Mouse (Mus musculus) liver, embryonic 15.5 days (tissue): ENCODE data around the gene Adamts3. TPM values are rescaled to one million over a fixed set of nuclear protein-coding genes. Genes with fewer than 3 reads are reported as not detected.

Experiments
- ATAC-seq: fragments of 200-750 bp; cut with Nextera tagmentation; 2 replicates; pipeline ENCODE4 v1.8.0; 2017; ENCODE audit warnings: moderate number of reproducible peaks, mild to moderate bottlenecking, moderate library complexity; ENCODE audit not compliant: insufficient read depth
- H3K27ac ChIP-seq: fragments of 300-500 bp; sonication (generic); replicated peaks from 2 replicates; pipeline ENCODE4 v1.5.1; 2015; ENCODE audit warnings: mild to moderate bottlenecking, inconsistent platforms
- H3K27me3 ChIP-seq: fragments of 300-500 bp; sonication (generic); 2 replicates; pipeline ENCODE4 v1.6.1; 2015; ENCODE audit warnings: mild to moderate bottlenecking, inconsistent platforms
- H3K36me3 ChIP-seq: fragments of 300-500 bp; sonication (generic); replicated peaks from 2 replicates; pipeline ENCODE4 v1.6.1; 2015; ENCODE audit warnings: moderate library complexity, mild to moderate bottlenecking, inconsistent platforms
- H3K4me1 ChIP-seq: fragments of 300-500 bp; sonication (generic); replicated peaks from 2 replicates; pipeline ENCODE4 v1.6.1; 2015; ENCODE audit warnings: inconsistent platforms
- H3K4me2 ChIP-seq: fragments of 300-500 bp; sonication (generic); 2 replicates; pipeline ENCODE4 v1.6.1; 2015; ENCODE audit warnings: moderate library complexity, mild to moderate bottlenecking, inconsistent platforms
- H3K4me3 ChIP-seq: fragments of 300-500 bp; sonication (generic); replicated peaks from 2 replicates; pipeline ENCODE4 v1.5.1; 2015; ENCODE audit warnings: mild to moderate bottlenecking, inconsistent platforms
- H3K9ac ChIP-seq: fragments of 300-500 bp; sonication (generic); 2 replicates; pipeline ENCODE4 v1.6.1; 2015; ENCODE audit warnings: moderate library complexity, mild to moderate bottlenecking, inconsistent platforms
- H3K9me3 ChIP-seq: fragments of 300-500 bp; sonication (generic); replicated peaks from 2 replicates; pipeline ENCODE4 v1.6.1; 2016; ENCODE audit warnings: inconsistent platforms
- WGBS: fragments of 180-500 bp; shearing (Covaris S2); methylation state at CpG from one replicate; pipeline ENCODE4 v1.1.7; 2015; ENCODE audit warnings: mixed read lengths; ENCODE audit not compliant: insufficient replicate concordance; 5-methylcytosine and 5-hydroxymethylcytosine counted together
- polyA plus RNA-seq: library from polyadenylated mRNA; unstranded; fragments of >200 nt; fragmentation: Nextera tagmentation; extraction: Ambion mirVana; gene quantifications from 2 replicates; pipeline ENCODE4 v1.2.1, GENCODE M21; 2015

Gene Adamts3
- polyA plus RNA-seq, 1 experiment from 2014 or later, result 0.75 TPM

GRCm38 (mm10) chr5:89882091-89882734 lies 921 bp downstream of the Adamts3 start:
- Histone ChIP-seq H3K27ac (0 out of 2 replicates have a peak overlapping the region, but pooled peaks have one; percentile 14), H3K4me2 (peak overlapping the region; percentile 94), H3K36me3 (no peaks in the 10 kb centered on the region), H3K4me3 (peak overlapping the region; percentile 65), H3K27me3 (peaks cover 7% of the 10 kb centered on the region; the same call in 1 of the 2 replicates), H3K9ac (peak overlapping the region; percentile 56), H3K4me1 (peaks cover 22% of the 10 kb centered on the region), H3K9me3 (no peaks in the 10 kb centered on the region)
- ATAC-seq, result peak; percentile 65
- WGBS, result under 1% methylated on average over 35 of the region's 35 CpGs

- no peak overlapping the region for H3K9ac ChIP-seq
- WGBS, result 10% methylated on average over 4 of the region's 4 CpGs
- no peak for ATAC-seq
- H3K27ac ChIP-seq, result no peak overlapping the region
- no peaks in the 10 kb centered on the region for H3K36me3 ChIP-seq
- peaks cover 7% of the 10 kb centered on the region; the same call in 1 of the 2 replicates for H3K27me3 ChIP-seq
- H3K9me3 ChIP-seq, result no peaks in the 10 kb centered on the region
- H3K4me3 ChIP-seq, result no peak overlapping the region
- peaks cover 22% of the 10 kb centered on the region for H3K4me1 ChIP-seq
- H3K4me2 ChIP-seq, result peak overlapping the region; percentile 94
Observed at GRCm38 (mm10) chr5:89881425-89881824, 1.7 kb downstream of the Adamts3 start.

- Histone ChIP-seq H3K4me2 (no peak overlapping the region), H3K9ac (no peak overlapping the region), H3K27me3 (peaks cover 7% of the 10 kb centered on the region; the same call in 1 of the 2 replicates), H3K9me3 (no peaks in the 10 kb centered on the region), H3K27ac (no peak overlapping the region), H3K4me1 (peaks cover 19% of the 10 kb centered on the region), H3K4me3 (no peak overlapping the region), H3K36me3 (no peaks in the 10 kb centered on the region)
- WGBS, result 78% methylated on average over 11 of the region's 11 CpGs
- no peak for ATAC-seq
Observed at GRCm38 (mm10) chr5:89878866-89879392, 4.2 kb downstream of the Adamts3 start.

- Histone ChIP-seq H3K9ac (no peak overlapping the region), H3K4me2 (no peak overlapping the region), H3K9me3 (no peaks in the 10 kb centered on the region), H3K36me3 (no peaks in the 10 kb centered on the region), H3K4me1 (no peaks in the 10 kb centered on the region), H3K27ac (no peak overlapping the region), H3K4me3 (no peak overlapping the region), H3K27me3 (no peaks in the 10 kb centered on the region)
- no peak for ATAC-seq
- 33% methylated on average over 2 of the region's 2 CpGs for WGBS
Observed at GRCm38 (mm10) chr5:89872661-89873060, 10.5 kb downstream of the Adamts3 start.

- no peak for ATAC-seq
- no peaks in the 10 kb centered on the region for H3K4me1 ChIP-seq
- no peaks in the 10 kb centered on the region for H3K27me3 ChIP-seq
- H3K27ac ChIP-seq, result no peak overlapping the region
- no peaks in the 10 kb centered on the region for H3K9me3 ChIP-seq
- H3K9ac ChIP-seq, result no peak overlapping the region
- no peak overlapping the region for H3K4me3 ChIP-seq
- no peaks in the 10 kb centered on the region for H3K36me3 ChIP-seq
- 69% methylated on average over 4 of the region's 4 CpGs for WGBS
- no peak overlapping the region for H3K4me2 ChIP-seq
Observed at GRCm38 (mm10) chr5:89859603-89860002, 23.5 kb downstream of the Adamts3 start.

GRCm38 (mm10) chr5:89858837-89859236 lies 24.3 kb downstream of the Adamts3 start:
- Histone ChIP-seq H3K9ac (no peak overlapping the region), H3K36me3 (no peaks in the 10 kb centered on the region), H3K27me3 (no peaks in the 10 kb centered on the region), H3K4me1 (no peaks in the 10 kb centered on the region), H3K4me3 (no peak overlapping the region), H3K9me3 (no peaks in the 10 kb centered on the region), H3K4me2 (no peak overlapping the region), H3K27ac (no peak overlapping the region)
- no peak for ATAC-seq
- WGBS, result 76% methylated on average over 1 of the region's 1 CpGs

GRCm38 (mm10) chr5:89846551-89846950 lies 36.6 kb downstream of the Adamts3 start:
- H3K4me2 ChIP-seq, result no peak overlapping the region
- H3K27ac ChIP-seq, result no peak overlapping the region
- no peak for ATAC-seq
- no peak overlapping the region for H3K4me3 ChIP-seq
- no peaks in the 10 kb centered on the region for H3K27me3 ChIP-seq
- WGBS, result 59% methylated on average over 1 of the region's 1 CpGs
- H3K4me1 ChIP-seq, result no peaks in the 10 kb centered on the region; the same call in 1 of the 2 replicates
- H3K9me3 ChIP-seq, result no peaks in the 10 kb centered on the region
- no peak overlapping the region for H3K9ac ChIP-seq
- H3K36me3 ChIP-seq, result no peaks in the 10 kb centered on the region

- Histone ChIP-seq H3K9me3 (no peaks in the 10 kb centered on the region), H3K27me3 (no peaks in the 10 kb centered on the region), H3K36me3 (no peaks in the 10 kb centered on the region), H3K4me3 (no peak overlapping the region), H3K4me1 (no peaks in the 10 kb centered on the region; the same call in 1 of the 2 replicates), H3K27ac (no peak overlapping the region), H3K9ac (no peak overlapping the region), H3K4me2 (no peak overlapping the region)
- WGBS, result 23% methylated on average over 5 of the region's 5 CpGs
- no peak for ATAC-seq
Observed at GRCm38 (mm10) chr5:89844354-89844753, 38.8 kb downstream of the Adamts3 start.

- Histone ChIP-seq H3K4me2 (no peak overlapping the region), H3K9ac (no peak overlapping the region), H3K27me3 (no peaks in the 10 kb centered on the region), H3K9me3 (no peaks in the 10 kb centered on the region), H3K36me3 (no peaks in the 10 kb centered on the region), H3K27ac (no peak overlapping the region), H3K4me3 (no peak overlapping the region), H3K4me1 (no peaks in the 10 kb centered on the region; the same call in 1 of the 2 replicates)
- 53% methylated on average over 7 of the region's 7 CpGs for WGBS
- ATAC-seq, result no peak
Observed at GRCm38 (mm10) chr5:89843478-89843877, 39.7 kb downstream of the Adamts3 start.

- Histone ChIP-seq H3K27ac (no peak overlapping the region), H3K4me2 (no peak overlapping the region), H3K9ac (no peak overlapping the region), H3K4me3 (no peak overlapping the region), H3K4me1 (no peaks in the 10 kb centered on the region; the same call in 1 of the 2 replicates), H3K36me3 (no peaks in the 10 kb centered on the region), H3K27me3 (no peaks in the 10 kb centered on the region), H3K9me3 (no peaks in the 10 kb centered on the region)
- no peak for ATAC-seq
- 55% methylated on average over 4 of the region's 4 CpGs for WGBS
Observed at GRCm38 (mm10) chr5:89839627-89840026, 43.5 kb downstream of the Adamts3 start.

GRCm38 (mm10) chr5:89821175-89821574 lies 62.0 kb downstream of the Adamts3 start:
- H3K4me2 ChIP-seq, result no peak overlapping the region
- no peaks in the 10 kb centered on the region for H3K4me1 ChIP-seq
- no peak overlapping the region for H3K9ac ChIP-seq
- no peak overlapping the region for H3K27ac ChIP-seq
- H3K9me3 ChIP-seq, result no peaks in the 10 kb centered on the region
- WGBS, result 56% methylated on average over 1 of the region's 1 CpGs
- no peaks in the 10 kb centered on the region for H3K27me3 ChIP-seq
- no peaks in the 10 kb centered on the region for H3K36me3 ChIP-seq
- ATAC-seq, result no peak
- no peak overlapping the region for H3K4me3 ChIP-seq
